Mouse (Mus musculus) CH12.LX (cell line): ENCODE measurements at regions not wholly inside any gene's neighbourhood (a gene's known extent, or its start where the extent isn't known, plus 50 kb on each side); places are given as distances from the start of the nearest gene placed in this dataset.

Experiments
- DNase-seq: peaks from one replicate; pipeline ENCODE4 v3.0.0-alpha.2; 2013; ENCODE audit errors: extremely low read depth
- H3K27ac ChIP-seq: 2 replicates; pipeline ENCODE4 v1.5.1; 2012; ENCODE audit warnings: low read depth, mild to moderate bottlenecking, control low read depth, moderate library complexity; ENCODE audit not compliant: insufficient read depth
- H3K27me3 ChIP-seq: replicated peaks from 2 replicates; pipeline ENCODE3; 2012; ENCODE audit warnings: inconsistent platforms
- H3K36me3 ChIP-seq, 2 experiments: replicated peaks in 1 of 2; 2 replicates each; pipeline versions ENCODE3 to v1.6.1; 2012; ENCODE audit warnings: inconsistent platforms in 1 of 2, low read length in 1 of 2, mild to moderate bottlenecking in 1 of 2, mixed read lengths in 1 of 2, moderate library complexity in 1 of 2; ENCODE audit not compliant: control insufficient read depth in 1 of 2, insufficient read depth in 1 of 2
- H3K4me1 ChIP-seq, 2 experiments: 2 replicates each; pipeline ENCODE4 v1.6.1; 2012; ENCODE audit warnings: inconsistent platforms in 1 of 2, moderate library complexity in 1 of 2; ENCODE audit not compliant: insufficient read depth in 2 of 2, control insufficient read depth in 1 of 2
- H3K4me2 ChIP-seq: 2 replicates; pipeline ENCODE4 v1.6.1; 2012; ENCODE audit warnings: low read depth, mild to moderate bottlenecking, control low read depth; ENCODE audit not compliant: poor library complexity, insufficient read depth, severe bottlenecking
- H3K4me3 ChIP-seq, 3 experiments: fragments of 150-350 bp in 1 of 3; sonication (generic) in 1 of 3; replicated peaks in 1 of 3; 2 replicates each; pipeline versions ENCODE3 to v1.5.1; 2011 to 2012; ENCODE audit warnings: low read depth in 2 of 3, low read length in 2 of 3, mild to moderate bottlenecking in 2 of 3, moderate library complexity in 2 of 3, control low read depth in 1 of 3, improper control_type of control experiment in 1 of 3, inconsistent platforms in 1 of 3, mixed read lengths in 1 of 3; ENCODE audit not compliant: poor library complexity in 1 of 3
- H3K79me2 ChIP-seq: replicated peaks from 2 replicates; pipeline ENCODE4 v1.6.1; 2012; ENCODE audit warnings: mild to moderate bottlenecking, moderate library complexity; ENCODE audit not compliant: control insufficient read depth, poor library complexity, insufficient read depth, severe bottlenecking; ENCODE audit errors: extremely low read depth
- H3K9ac ChIP-seq: 2 replicates; pipeline ENCODE4 v1.6.1; 2012; ENCODE audit warnings: low read depth, mild to moderate bottlenecking, control low read depth, moderate library complexity; ENCODE audit not compliant: insufficient read depth
- H3K9me3 ChIP-seq: replicated peaks from 2 replicates; pipeline ENCODE3; 2012; ENCODE audit warnings: low read length, inconsistent platforms, mixed read lengths
- BHLHE40 ChIP-seq: IDR thresholded peaks from 2 replicates; pipeline ENCODE4 v1.6.1; 2011; ENCODE audit warnings: mild to moderate bottlenecking, low read depth, low read length, improper control_type of control experiment
- CTCF ChIP-seq, 2 experiments: IDR thresholded peaks in 1 of 2; conservative IDR thresholded peaks in 1 of 2; 2 replicates each; pipeline ENCODE4 v1.5.1; 2011 to 2012; ENCODE audit warnings: low read depth in 2 of 2, low read length in 2 of 2, improper control_type of control experiment in 1 of 2, inconsistent platforms in 1 of 2, mild to moderate bottlenecking in 1 of 2, moderate library complexity in 1 of 2
- ETS1 ChIP-seq: conservative IDR thresholded peaks from 2 replicates; pipeline ENCODE4 v1.6.1; 2012; ENCODE audit warnings: low read depth, mild to moderate bottlenecking, inconsistent platforms, low read length, improper control_type of control experiment, moderate library complexity
- GABPA ChIP-seq: IDR thresholded peaks from 2 replicates; pipeline ENCODE4 v1.6.1; 2012; ENCODE audit warnings: low read depth, low read length, improper control_type of control experiment, inconsistent platforms; ENCODE audit not compliant: insufficient replicate concordance
- HCFC1 ChIP-seq: IDR thresholded peaks from 2 replicates; pipeline ENCODE4 v1.6.1; 2012; ENCODE audit warnings: low read depth, mild to moderate bottlenecking, inconsistent platforms, low read length, improper control_type of control experiment
- JUN ChIP-seq: IDR thresholded peaks from 2 replicates; pipeline ENCODE4 v1.6.1; 2011; ENCODE audit warnings: low read depth, mild to moderate bottlenecking, low read length, improper control_type of control experiment, moderate library complexity; ENCODE audit not compliant: insufficient read depth
- KAT2A ChIP-seq: IDR thresholded peaks from 2 replicates; pipeline ENCODE4 v1.6.1; 2012; ENCODE audit warnings: low read length, improper control_type of control experiment, inconsistent platforms; ENCODE audit not compliant: insufficient replicate concordance
- MAFK ChIP-seq: IDR thresholded peaks from 2 replicates; pipeline ENCODE4 v1.6.1; 2011; ENCODE audit warnings: low read length, improper control_type of control experiment; ENCODE audit not compliant: insufficient replicate concordance
- MAZ ChIP-seq: IDR thresholded peaks from 2 replicates; pipeline ENCODE4 v1.6.1; 2012; ENCODE audit warnings: low read depth, mild to moderate bottlenecking, inconsistent platforms, low read length, improper control_type of control experiment, moderate library complexity
- MEF2A ChIP-seq: IDR thresholded peaks from 2 replicates; pipeline ENCODE4 v1.6.1; 2014; ENCODE audit warnings: low read depth, mild to moderate bottlenecking, inconsistent platforms, low read length, improper control_type of control experiment, borderline replicate concordance
- NELFE ChIP-seq: IDR thresholded peaks from 2 replicates; pipeline ENCODE4 v1.6.1; 2011; ENCODE audit warnings: low read depth, low read length, improper control_type of control experiment
- NRF1 ChIP-seq: IDR thresholded peaks from 2 replicates; pipeline ENCODE4 v1.6.1; 2014; ENCODE audit warnings: low read depth, mild to moderate bottlenecking, inconsistent platforms, low read length, improper control_type of control experiment, moderate library complexity
- RAD21 ChIP-seq: IDR thresholded peaks from 2 replicates; pipeline ENCODE4 v1.6.1; 2011; ENCODE audit warnings: low read depth, mild to moderate bottlenecking, low read length, improper control_type of control experiment, moderate library complexity
- RCOR1 ChIP-seq: conservative IDR thresholded peaks from 2 replicates; pipeline ENCODE4 v1.6.1; 2012; ENCODE audit warnings: low read depth, mild to moderate bottlenecking, inconsistent platforms, low read length, improper control_type of control experiment
- TCF12 ChIP-seq: IDR thresholded peaks from 2 replicates; pipeline ENCODE4 v1.6.1; 2014; ENCODE audit warnings: low read depth, mild to moderate bottlenecking, inconsistent platforms, low read length, improper control_type of control experiment
- USF1 ChIP-seq: IDR thresholded peaks from 2 replicates; pipeline ENCODE4 v1.6.1; 2014; ENCODE audit warnings: low read depth, mild to moderate bottlenecking, inconsistent platforms, low read length, improper control_type of control experiment
- ZC3H11A ChIP-seq: IDR thresholded peaks from 2 replicates; pipeline ENCODE4 v1.6.1; 2012; ENCODE audit warnings: low read depth, mild to moderate bottlenecking, inconsistent platforms, low read length, improper control_type of control experiment
- ZKSCAN1 ChIP-seq: IDR thresholded peaks from 2 replicates; pipeline ENCODE4 v1.6.1; 2012; ENCODE audit warnings: low read depth, inconsistent platforms, low read length, improper control_type of control experiment, borderline replicate concordance
- ZNF384 ChIP-seq: IDR thresholded peaks from 2 replicates; pipeline ENCODE4 v1.6.1; 2012; ENCODE audit warnings: low read depth, low read length, improper control_type of control experiment, inconsistent platforms
- dilution Hi-C: fragments of 300-500 bp; cut with MboI; formaldehyde crosslinking; loops from 2 replicates; pipeline ENCODE4 v1.14.3; 2020; ENCODE audit warnings: low sequenced_read_pairs; ENCODE audit not compliant: extremely low pct_unique_long_range_greater_than_20kb, extremely low pct_ligation_motif_present
- in situ Hi-C: fragments of 300-500 bp; cut with MboI; formaldehyde crosslinking; loops from 3 replicates; pipeline ENCODE4 v1.14.3; 2019; ENCODE audit warnings: low sequenced_read_pairs, low pct_ligation_motif_present, low pct_unique_long_range_greater_than_20kb, mixed read lengths

DNA sequence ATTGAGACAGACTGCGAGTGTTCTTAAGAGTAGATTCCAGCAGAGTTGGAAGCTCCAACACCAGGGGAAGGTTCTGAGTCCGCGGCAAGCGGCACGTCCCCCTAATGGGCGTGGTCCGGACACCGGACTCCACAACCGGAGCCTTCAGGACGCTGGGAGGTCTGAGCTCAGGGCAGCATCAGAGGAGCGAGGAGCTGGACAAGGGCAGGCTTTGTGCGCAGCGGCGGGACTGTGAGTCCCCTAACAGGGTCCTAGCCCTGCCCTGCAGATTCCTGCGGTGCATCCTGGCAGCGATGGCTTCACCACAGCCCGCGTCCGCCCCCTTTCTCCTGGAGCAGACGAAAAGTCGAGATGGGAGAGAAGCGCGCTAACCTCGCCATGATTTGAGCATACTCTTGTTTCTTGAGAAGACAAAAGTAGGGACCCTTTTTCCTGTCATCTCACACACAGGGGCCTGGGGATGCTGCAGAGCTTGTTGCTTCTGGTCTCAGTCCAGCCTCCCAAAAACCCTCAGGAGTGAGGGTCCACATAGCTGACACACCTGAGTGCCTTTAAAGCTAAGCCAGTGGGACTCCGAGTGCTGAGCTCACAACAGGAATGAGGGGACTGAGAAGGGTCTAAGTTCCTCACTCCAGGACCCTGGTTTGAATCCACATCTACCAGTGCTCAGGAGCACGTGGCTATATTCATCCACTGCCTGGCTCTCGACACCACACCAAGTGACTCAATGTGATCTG lies 62.8 kb upstream of the Acan start:
- Histone ChIP-seq H3K36me3 (no peaks in the 10 kb centered on the region), H3K4me1 (0 out of 4 replicates have a peak, but pooled peaks cover 0 to 2% of the 10 kb centered on the region in 2 experiments), H3K9me3 (no peaks in the 10 kb centered on the region), H3K4me2 (no peak overlapping the region), H3K79me2 (no peaks in the 10 kb centered on the region), H3K27me3 (peaks cover 65% of the 10 kb centered on the region), H3K9ac (no peak overlapping the region), H3K4me3 (no peak overlapping the region), H3K27ac (no peak overlapping the region)
- no peak for TF ChIP-seq MAZ
- TF ChIP-seq ETS1, result no peak
- TF ChIP-seq ZKSCAN1, result no peak
- no peak for TF ChIP-seq CTCF (conservative IDR thresholded peaks at IDR 0.05 in 1 of 2, IDR thresholded peaks at IDR 0.05 in 1 of 2; ENCODE audit: low read depth in 2 of 2, low read length in 2 of 2)
- TF ChIP-seq TCF12, result no peak
- no peak for TF ChIP-seq RAD21
- TF ChIP-seq GABPA, result no peak
- TF ChIP-seq KAT2A, result no peak
- TF ChIP-seq BHLHE40, result no peak
- TF ChIP-seq ZNF384, result no peak
- TF ChIP-seq JUN, result no peak
- TF ChIP-seq MEF2A, result no peak
- no peak for TF ChIP-seq ZC3H11A
- DNase-seq, result no peak
- dilution Hi-C loops (no loop called here), in situ Hi-C loops (no loop called here)

- Histone ChIP-seq H3K9me3 (no peaks in the 10 kb centered on the region), H3K27me3 (peaks cover 70% of the 10 kb centered on the region), H3K4me1 (peaks cover 0 to 2% of the 10 kb centered on the region in 2 experiments; a peak in 1 of 4 replicates), H3K9ac (no peak overlapping the region), H3K4me3 (no peak overlapping the region), H3K4me2 (no peak overlapping the region), H3K79me2 (no peaks in the 10 kb centered on the region), H3K36me3 (no peaks in the 10 kb centered on the region), H3K27ac (no peak overlapping the region)
- DNase-seq, result no peak
- no peak for TF ChIP-seq KAT2A
- in situ Hi-C loops, result no loop called here
- dilution Hi-C loops, result no loop called here
Measured at GRCm38 (mm10) chr7:78992991-78993390, 60.3 kb upstream of the Acan start.

GRCm38 (mm10) chr7:78994134-78994533 lies 59.1 kb upstream of the Acan start:
- no peaks in the 10 kb centered on the region for H3K36me3 ChIP-seq
- no peak for DNase-seq
- TF ChIP-seq NRF1 (no peak), USF1 (no peak), MAFK (peak; percentile 74), RCOR1 (no peak), HCFC1 (no peak), NELFE (no peak), MEF2A (no peak)
- in situ Hi-C loops (no loop called here), dilution Hi-C loops (no loop called here)
- no peak overlapping the region for H3K9ac ChIP-seq
- no peak overlapping the region for H3K4me3 ChIP-seq
- H3K9me3 ChIP-seq, result no peaks in the 10 kb centered on the region
- H3K79me2 ChIP-seq, result no peaks in the 10 kb centered on the region
- H3K4me1 ChIP-seq, result peaks cover 0 to 2% of the 10 kb centered on the region in 2 experiments; a peak in 1 of 4 replicates
- H3K27ac ChIP-seq, result no peak overlapping the region
- no peak overlapping the region for H3K4me2 ChIP-seq
- H3K27me3 ChIP-seq, result peaks cover 79% of the 10 kb centered on the region
